Mouse (Mus musculus): ENCODE results near the gene Znrd1as. TPM values are rescaled to one million over a fixed set of nuclear protein-coding genes. Genes with fewer than 3 reads are reported as not detected.

The Znrd1as gene
- total and polyA plus RNA-seq, 3 experiments: 1.8 to 2.8 TPM; not detected in 1

DNA sequence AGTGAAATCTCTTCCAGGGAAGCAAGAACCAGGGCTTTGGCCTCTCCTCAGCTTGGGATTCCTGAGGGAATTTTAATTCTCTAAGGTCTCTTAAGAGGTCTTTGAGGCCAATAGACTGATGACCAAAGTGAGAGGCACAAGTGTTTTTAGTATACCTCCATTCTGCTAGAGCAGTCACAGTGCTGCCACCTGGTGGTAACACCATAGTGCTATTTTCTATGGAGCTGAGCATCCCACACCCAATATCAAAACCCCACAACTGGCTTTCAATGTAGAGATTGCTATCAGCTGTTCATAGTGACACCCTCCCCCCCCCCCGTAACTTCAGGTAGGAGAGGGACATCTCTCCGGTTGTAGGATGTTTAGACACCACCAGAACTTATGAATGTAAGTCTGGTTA is 44.3 kb upstream of the Znrd1as start:
- Histone ChIP-seq H3K9ac (ENCODE audit: control insufficient read depth, low read depth, low read length, poor library complexity, severe bottlenecking) (no peak overlapping the region), H3K36me3 (ENCODE audit: control insufficient read depth in 1 of 2, insufficient read depth in 2 of 2, low read length in 2 of 2) (no peaks in the 10 kb centered on the region), H3K27ac (ENCODE audit: control insufficient read depth, low read depth, low read length) (no peak overlapping the region), H3K4me1 (ENCODE audit: control insufficient read depth in 1 of 2, insufficient read depth in 2 of 2, low read length in 2 of 2) (no peaks in the 10 kb centered on the region), H3K79me2 (ENCODE audit: control insufficient read depth, insufficient read depth, low read length, poor library complexity) (no peaks in the 10 kb centered on the region), H3K9me3 (replicated peaks; ENCODE audit: insufficient read depth, low read length) (no peaks in the 10 kb centered on the region), H3K27me3 (ENCODE audit: control insufficient read depth in 1 of 2, insufficient read depth in 2 of 2, low read length in 2 of 2) (peaks cover 6 to 7% of the 10 kb centered on the region in 2 experiments), H3K4me3 (ENCODE audit: control insufficient read depth in 1 of 2, insufficient read depth in 1 of 2, low read depth in 2 of 2, low read length in 2 of 2) (no peak overlapping the region)
- peak; percentile 79 for DNase-seq (ENCODE audit: low read depth, low spot score)
- no peak for TF ChIP-seq TBP (IDR thresholded peaks at IDR 0.05; ENCODE audit: low read depth, low read length)
- no peak for TF ChIP-seq ZMIZ1 (IDR thresholded peaks at IDR 0.05; ENCODE audit: low read depth, low read length)
- no peak for TF ChIP-seq SIN3A (IDR thresholded peaks at IDR 0.05; ENCODE audit: low read length)
- no peak for TF ChIP-seq USF2 (IDR thresholded peaks at IDR 0.05; ENCODE audit: borderline replicate concordance in 1 of 2, insufficient read depth in 1 of 2, low read depth in 1 of 2, low read length in 2 of 2)
- peak; percentile 31 for TF ChIP-seq RAD21 (IDR thresholded peaks at IDR 0.05; ENCODE audit: low read depth, low read length)
- TF ChIP-seq ETS1 (IDR thresholded peaks at IDR 0.05; ENCODE audit: low read depth, low read length): no peak
- no peak for TF ChIP-seq MAFK (IDR thresholded peaks at IDR 0.05; ENCODE audit: borderline replicate concordance, low read depth, low read length)
- no peak for TF ChIP-seq MXI1 (IDR thresholded peaks at IDR 0.05; ENCODE audit: low read depth, low read length)
- TF ChIP-seq JUND (IDR thresholded peaks at IDR 0.05; ENCODE audit: low read depth, low read length): no peak
- TF ChIP-seq SMC3 (IDR thresholded peaks at IDR 0.05; ENCODE audit: low read depth, low read length): peak; percentile 79
- TF ChIP-seq E2F4 (IDR thresholded peaks at IDR 0.05; ENCODE audit: borderline replicate concordance, low read depth, low read length): no peak
- TF ChIP-seq POLR2AphosphoS5 (IDR thresholded peaks at IDR 0.05; ENCODE audit: borderline replicate concordance, low read depth, low read length): no peak
- TF ChIP-seq ZC3H11A (IDR thresholded peaks at IDR 0.05; ENCODE audit: low read depth, low read length): peak; percentile 53
- TF ChIP-seq MEF2A (IDR thresholded peaks at IDR 0.05; ENCODE audit: extremely low read depth, insufficient replicate concordance, low read depth, low read length, poor library complexity, severe bottlenecking): no peak
- no peak for TF ChIP-seq POLR2A (IDR thresholded peaks at IDR 0.05; ENCODE audit: control insufficient read depth in 1 of 2, insufficient read depth in 1 of 2, low read depth in 1 of 2, low read length in 2 of 2, poor library complexity in 1 of 2)
- TF ChIP-seq CHD2 (IDR thresholded peaks at IDR 0.05; ENCODE audit: low read length): no peak
- no peak for TF ChIP-seq KAT2A (conservative IDR thresholded peaks at IDR 0.05; ENCODE audit: low read depth, low read length)
- TF ChIP-seq CHD1 (IDR thresholded peaks at IDR 0.05; ENCODE audit: low read depth, low read length): no peak
- no peak for TF ChIP-seq MAX (IDR thresholded peaks at IDR 0.05; ENCODE audit: low read length)
- TF ChIP-seq UBTF (IDR thresholded peaks at IDR 0.05; ENCODE audit: borderline replicate concordance, insufficient read depth, low read depth, low read length): no peak
- no peak for TF ChIP-seq EP300 (IDR thresholded peaks at IDR 0.05; ENCODE audit: low read depth in 1 of 2, low read length in 2 of 2)
- peak; percentile 51; the same call in 1 of the 2 replicates for TF ChIP-seq ZNF384 (IDR thresholded peaks at IDR 0.05; ENCODE audit: low read depth, low read length)
- TF ChIP-seq CTCF (IDR thresholded peaks at IDR 0.05 in 2 of 3, conservative IDR thresholded peaks at IDR 0.05 in 1 of 3; ENCODE audit: control insufficient read depth in 1 of 3, insufficient read depth in 1 of 3, low read depth in 2 of 3, low read length in 3 of 3, poor library complexity in 1 of 3, severe bottlenecking in 1 of 3): peak; percentile 65 to 72 (median 70)
- no peak for TF ChIP-seq ZKSCAN1 (IDR thresholded peaks at IDR 0.05; ENCODE audit: low read depth, low read length)
- TF ChIP-seq MYB (IDR thresholded peaks at IDR 0.05; ENCODE audit: low read depth, low read length): no peak
- TF ChIP-seq ELF1 (IDR thresholded peaks at IDR 0.05; ENCODE audit: low read depth, low read length): no peak
- no peak for TF ChIP-seq TAL1 (IDR thresholded peaks at IDR 0.05; ENCODE audit: low read length)
- TF ChIP-seq TCF12 (IDR thresholded peaks at IDR 0.05; ENCODE audit: low read depth, low read length): no peak

Data from MEL (cell line).